Mouse (Mus musculus) cerebellum, adult (tissue): ENCODE data around the gene Tmed10.

Source experiments
- ATAC-seq: cut with Nextera tagmentation; 2 replicates; pipeline ENCODE4 v1.9.2; 2017; ENCODE audit warnings: mild to moderate bottlenecking, moderate library complexity, mixed read lengths; ENCODE audit not compliant: insufficient number of reproducible peaks, low FRiP score, low TSS enrichment

Gene Tmed10

DNA sequence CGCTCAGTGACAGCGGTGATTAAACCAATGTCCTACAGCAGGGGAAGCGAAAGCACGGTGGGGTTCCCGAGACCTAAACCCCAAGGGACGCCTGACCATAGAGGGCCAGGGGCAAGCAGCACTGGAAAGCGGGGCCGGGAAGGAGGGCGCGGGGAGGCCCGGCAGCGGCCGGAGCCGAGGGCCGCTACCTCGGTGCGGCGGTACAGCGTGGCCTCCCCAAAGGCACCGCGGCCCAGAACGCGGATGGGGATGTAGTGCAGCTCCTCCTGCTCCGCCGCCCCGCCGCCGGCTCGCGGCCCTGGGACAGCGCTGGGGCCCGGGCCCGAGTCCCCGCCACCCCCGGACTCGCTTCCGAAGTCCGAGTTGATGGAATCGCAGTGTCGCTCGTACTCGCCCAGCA lies 35.8 kb downstream of the Tmed10 start:
- peak; percentile 42; the same call in 1 of the 2 replicates for ATAC-seq

GRCm38 (mm10) chr12:85337567-85338311 lies 36.9 kb downstream of the Tmed10 start:
- ATAC-seq, result no peak

- ATAC-seq, result no peak
Measured at GRCm38 (mm10) chr12:85330153-85330552, 44.5 kb downstream of the Tmed10 start.

GRCm38 (mm10) chr12:85308651-85309050 lies 66.0 kb downstream of the Tmed10 start:
- ATAC-seq, result 0 out of 2 replicates have a peak, but pooled peaks have one; percentile 50

DNA sequence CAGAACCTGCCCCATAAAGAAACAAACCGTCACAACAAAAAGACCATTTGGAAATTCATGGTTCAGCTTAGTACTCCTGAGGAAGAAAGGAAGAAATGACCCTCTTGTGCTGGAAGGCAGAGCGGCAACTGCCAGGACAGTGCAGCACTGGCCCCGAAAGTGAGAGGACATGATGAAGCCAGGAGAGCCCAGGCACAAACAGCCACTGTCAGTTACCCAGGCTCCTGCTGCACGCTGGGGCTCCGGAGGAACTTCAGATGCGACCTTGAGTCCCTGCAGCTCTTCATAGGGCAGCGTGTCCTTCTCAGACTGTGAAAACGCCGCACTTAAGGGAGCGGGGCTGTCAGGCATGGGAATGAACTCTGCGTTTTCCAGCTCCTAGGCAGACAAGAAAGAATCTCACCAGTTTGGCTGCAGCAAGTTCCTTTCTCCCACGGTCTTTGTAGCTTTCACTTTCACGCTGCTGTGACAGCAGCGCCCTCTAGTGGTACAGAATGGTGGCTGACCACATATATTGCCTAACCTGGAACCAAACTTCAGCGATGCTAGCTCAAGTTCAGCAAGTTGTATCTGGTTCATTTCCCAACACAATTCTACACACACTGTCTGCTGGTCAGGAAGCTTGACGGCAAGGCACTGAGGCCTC lies 69.3 kb downstream of the Tmed10 start:
- ATAC-seq, result peak; percentile 49; the same call in 1 of the 2 replicates

DNA sequence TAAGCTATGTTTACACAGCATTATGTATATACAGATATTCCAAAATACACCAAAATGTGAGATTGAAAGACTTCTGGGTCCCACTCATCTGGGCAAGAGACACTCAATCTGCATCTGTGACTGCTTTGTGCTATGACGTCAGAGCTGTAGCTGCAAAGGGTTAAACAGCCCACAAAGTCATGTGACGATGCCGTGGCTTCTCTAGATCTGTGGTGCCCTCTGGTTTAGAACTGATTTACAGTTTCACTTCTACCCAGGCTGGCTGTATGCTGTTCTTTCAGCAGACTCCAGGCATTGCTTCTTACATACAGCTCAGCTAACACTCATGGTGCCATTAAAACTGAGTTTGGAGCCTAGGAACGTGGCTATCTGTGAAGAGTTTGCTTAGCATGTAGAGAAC lies 69.9 kb downstream of the Tmed10 start:
- no peak for ATAC-seq

GRCm38 (mm10) chr12:85303256-85303655 lies 71.4 kb downstream of the Tmed10 start:
- no peak for ATAC-seq

GRCm38 (mm10) chr12:85298835-85299180 lies 75.8 kb downstream of the Tmed10 start:
- ATAC-seq, result no peak

DNA sequence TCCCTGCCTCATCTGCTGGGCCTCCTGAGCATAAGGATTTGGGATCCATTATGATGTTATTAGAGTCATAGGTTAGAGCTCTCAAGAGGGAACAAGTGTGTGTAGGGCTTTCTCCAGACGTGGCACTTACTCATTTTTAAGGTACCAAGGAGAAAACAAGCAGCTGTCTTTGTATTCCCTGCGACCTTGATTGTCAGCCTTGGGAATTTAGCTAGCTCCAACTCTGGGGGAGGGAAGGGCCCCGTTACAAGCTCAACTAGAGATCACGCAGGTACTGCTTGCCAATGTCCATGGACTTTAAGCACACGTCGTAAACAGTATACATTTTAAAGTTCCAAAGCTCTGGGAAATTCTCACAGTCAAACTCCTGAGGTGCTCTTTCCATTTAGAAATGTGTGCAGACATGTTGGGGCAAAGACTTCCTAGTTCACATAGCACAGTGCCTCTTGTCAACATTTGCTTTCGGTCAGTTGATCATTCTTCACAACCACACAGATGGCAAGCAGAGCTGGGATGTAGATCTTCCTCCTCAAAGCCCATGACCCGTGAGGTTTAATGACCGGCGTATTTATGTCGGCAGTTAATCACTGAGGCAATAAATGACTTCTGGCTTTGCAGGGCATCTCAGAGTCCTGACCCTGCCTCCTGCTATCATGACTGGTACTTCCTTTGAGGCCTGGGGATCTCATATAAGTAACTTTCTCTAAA lies 76.4 kb downstream of the Tmed10 start:
- ATAC-seq, result no peak

- ATAC-seq, result no peak
Measured at GRCm38 (mm10) chr12:85297345-85297997, 77.2 kb downstream of the Tmed10 start.

GRCm38 (mm10) chr12:85296915-85297314 lies 77.7 kb downstream of the Tmed10 start:
- no peak for ATAC-seq

DNA sequence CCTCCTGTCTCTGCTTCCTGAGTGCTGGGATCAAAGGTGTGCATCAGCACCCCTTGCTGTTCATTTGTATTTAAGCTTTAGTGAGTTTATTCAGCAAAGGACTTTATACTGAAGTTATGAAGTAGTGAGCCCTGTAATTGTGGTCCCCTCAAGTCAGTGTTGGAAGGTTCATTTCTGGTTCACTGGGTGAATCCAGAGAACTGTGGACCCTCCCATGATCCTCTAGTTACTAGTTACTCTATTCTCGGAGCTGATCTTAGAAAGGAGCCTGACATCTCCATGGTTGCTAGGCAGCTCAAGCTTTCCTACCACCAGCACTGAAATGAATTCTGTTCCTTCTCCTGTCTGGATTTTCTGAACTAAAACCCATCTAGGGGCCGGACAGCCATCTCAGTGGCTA lies 79.1 kb downstream of the Tmed10 start:
- ATAC-seq, result no peak

DNA sequence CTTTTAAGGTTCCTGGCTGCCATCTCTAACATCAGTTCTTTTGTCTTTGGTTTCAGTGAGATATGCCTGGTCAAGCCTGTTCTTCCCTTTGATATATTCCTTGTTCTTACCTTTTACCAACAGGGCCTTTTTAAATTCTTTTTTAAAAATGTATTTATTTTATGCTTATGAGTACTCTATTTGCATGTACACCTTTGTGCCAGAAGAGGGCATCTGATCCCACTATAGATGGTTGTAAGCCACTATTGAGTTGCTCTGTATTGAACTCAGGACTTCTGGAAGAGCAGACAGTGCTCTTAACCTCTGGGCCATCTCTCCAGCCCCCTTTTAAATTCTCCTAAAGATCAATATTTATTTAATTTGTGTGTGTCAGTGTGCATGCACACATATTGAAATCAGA lies 81.7 kb downstream of the Tmed10 start:
- no peak for ATAC-seq

GRCm38 (mm10) chr12:85292288-85292687 lies 82.4 kb downstream of the Tmed10 start:
- no peak for ATAC-seq

DNA sequence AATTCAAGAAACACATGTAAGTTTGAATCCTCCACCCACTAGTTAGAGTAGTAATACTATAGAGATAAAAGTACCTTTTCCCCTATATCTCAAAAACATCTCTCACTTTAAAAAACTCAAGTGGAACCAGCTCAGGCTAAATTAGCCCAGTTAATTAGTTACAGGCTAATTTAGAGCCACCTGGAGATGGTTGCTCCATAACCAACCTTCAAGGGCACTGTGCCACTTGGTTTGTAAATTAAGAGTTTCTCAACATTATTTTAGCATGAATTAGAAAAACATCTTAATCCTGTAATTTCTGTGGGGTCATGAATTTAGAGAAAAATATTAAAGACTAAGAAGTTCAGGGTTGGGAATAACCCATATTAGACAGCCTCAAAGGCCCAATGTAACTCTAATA lies 83.1 kb downstream of the Tmed10 start:
- no peak for ATAC-seq

- ATAC-seq, result no peak
Measured at GRCm38 (mm10) chr12:85290633-85291032, 84.0 kb downstream of the Tmed10 start.
